Mouse (Mus musculus) limb, embryonic 14.5 days (tissue): ENCODE measurements around the gene Ppil6. TPM values are rescaled to one million over a fixed set of nuclear protein-coding genes. Genes with fewer than 3 reads are reported as not detected.

Experiments used
- ATAC-seq: fragments of 200-750 bp; cut with Nextera tagmentation; 2 replicates; pipeline ENCODE4 v1.8.0; 2017; ENCODE audit warnings: low read depth, moderate number of reproducible peaks, moderate TSS enrichment; ENCODE audit not compliant: low FRiP score
- DNase-seq: peaks from one replicate; pipeline ENCODE4 v3.0.0-alpha.2; 2015; ENCODE audit warnings: low spot score
- H3K27ac ChIP-seq: fragments of 300-500 bp; sonication (generic); replicated peaks from 2 replicates; pipeline ENCODE4 v1.5.1; 2014; ENCODE audit warnings: low read depth, mild to moderate bottlenecking, low read length, moderate library complexity, mixed read lengths
- H3K27me3 ChIP-seq: fragments of 300-500 bp; sonication (generic); 2 replicates; pipeline ENCODE4 v1.6.1; 2014; ENCODE audit warnings: low read length, mixed read lengths; ENCODE audit not compliant: control insufficient read depth, insufficient read depth
- H3K36me3 ChIP-seq: fragments of 300-500 bp; sonication (generic); 2 replicates; pipeline ENCODE4 v1.6.1; 2014; ENCODE audit warnings: mild to moderate bottlenecking, low read length, moderate library complexity, mixed read lengths; ENCODE audit not compliant: control insufficient read depth, insufficient read depth
- H3K4me1 ChIP-seq: fragments of 300-500 bp; sonication (generic); 2 replicates; pipeline ENCODE4 v1.6.1; 2014; ENCODE audit warnings: antibody characterized with exemption, low read length, mixed read lengths; ENCODE audit not compliant: control insufficient read depth, insufficient read depth
- H3K4me2 ChIP-seq: fragments of 300-500 bp; sonication (generic); replicated peaks from 2 replicates; pipeline ENCODE4 v1.6.1; 2014; ENCODE audit warnings: low read depth, mild to moderate bottlenecking, low read length, moderate library complexity; ENCODE audit not compliant: severe bottlenecking
- H3K4me3 ChIP-seq: fragments of 300-500 bp; sonication (generic); replicated peaks from 2 replicates; pipeline ENCODE4 v1.5.1; 2014; ENCODE audit warnings: low read length
- H3K9ac ChIP-seq: fragments of 300-500 bp; sonication (generic); 2 replicates; pipeline ENCODE4 v1.6.1; 2014; ENCODE audit warnings: mild to moderate bottlenecking, low read depth, low read length, moderate library complexity; ENCODE audit not compliant: severe bottlenecking
- H3K9me3 ChIP-seq: fragments of 300-500 bp; sonication (generic); 2 replicates; pipeline ENCODE4 v1.6.1; 2016; ENCODE audit warnings: low read length; ENCODE audit not compliant: control insufficient read depth
- POLR2A ChIP-seq: fragments of 200-500 bp; IDR thresholded peaks from 2 replicates; pipeline ENCODE4 v1.8.0; 2012; ENCODE audit warnings: inconsistent platforms, mild to moderate bottlenecking, moderate library complexity, borderline replicate concordance; ENCODE audit not compliant: insufficient read depth, insufficient read length; ENCODE audit errors: extremely low read depth
- WGBS: fragments of 180-500 bp; shearing (Covaris S2); extraction: QIAGEN DNeasy Blood & Tissue Kit; methylation state at CpG from one replicate; pipeline ENCODE4 v1.1.7; 2014; 5-methylcytosine and 5-hydroxymethylcytosine counted together
- polyA plus RNA-seq, 2 experiments: library from polyadenylated mRNA; depleted of rRNA in 1 of 2; stranded (reverse) in 1 of 2; unstranded in 1 of 2; fragments of >200 nt; fragmentation: Nextera tagmentation in 1 of 2; extraction: Ambion mirVana in 1 of 2; gene quantifications; 2 replicates each; pipeline versions ENCODE4 v1.2.1 to v1.2.3; 2012 to 2014

Ppil6 gene
- polyA plus RNA-seq, 2 experiments: 0.52 to 0.58 TPM

GRCm38 (mm10) chr10:41545224-41545755 is 55.1 kb downstream of the Ppil6 start:
- H3K9ac ChIP-seq: no peak overlapping the region

GRCm38 (mm10) chr10:41546396-41547165 is 56.3 kb downstream of the Ppil6 start:
- TF ChIP-seq POLR2A: no peak
- Histone ChIP-seq H3K27me3 (no peaks in the 10 kb centered on the region), H3K4me2 (no peak overlapping the region), H3K36me3 (no peaks in the 10 kb centered on the region), H3K9ac (no peak overlapping the region), H3K4me3 (no peak overlapping the region), H3K4me1 (peaks cover 11% of the 10 kb centered on the region), H3K27ac (no peak overlapping the region), H3K9me3 (peaks cover 7% of the 10 kb centered on the region)
- ATAC-seq (no peak), DNase-seq (no peak)
- 48% methylated on average over 13 of the region's 13 CpGs for WGBS

More at GRCm38 (mm10) chr10:41545224-41545755, 55.1 kb downstream of the Ppil6 start:
- no peak overlapping the region for H3K27ac ChIP-seq
- H3K4me2 ChIP-seq: no peak overlapping the region
- H3K27me3 ChIP-seq: no peaks in the 10 kb centered on the region
- peaks cover 7% of the 10 kb centered on the region for H3K9me3 ChIP-seq
- no peaks in the 10 kb centered on the region for H3K36me3 ChIP-seq
- no peak for TF ChIP-seq POLR2A
- ATAC-seq: no peak
- 0 out of 2 replicates have a peak, but pooled peaks cover 3% of the 10 kb centered on the region for H3K4me1 ChIP-seq
- no peak overlapping the region for H3K4me3 ChIP-seq
- no peak for DNase-seq
- 55% methylated on average over 7 of the region's 7 CpGs for WGBS

- no peak for TF ChIP-seq POLR2A
- Histone ChIP-seq H3K27ac (peak overlapping the region; percentile 20; the same call in 1 of the 2 replicates), H3K9me3 (peaks cover 7% of the 10 kb centered on the region), H3K4me3 (no peak overlapping the region), H3K27me3 (no peaks in the 10 kb centered on the region), H3K4me2 (no peak overlapping the region), H3K36me3 (no peaks in the 10 kb centered on the region), H3K4me1 (peaks cover 30% of the 10 kb centered on the region), H3K9ac (no peak overlapping the region)
- whole genome bisulfite sequencing: 55% methylated on average over 7 of the region's 7 CpGs
- DNase-seq (no peak), ATAC-seq (no peak)
Measured at GRCm38 (mm10) chr10:41550711-41551110, 60.5 kb downstream of the Ppil6 start.

- no peak overlapping the region for H3K4me3 ChIP-seq
- whole genome bisulfite sequencing: 22% methylated on average over 3 of the region's 3 CpGs
- no peaks in the 10 kb centered on the region for H3K36me3 ChIP-seq
- H3K4me1 ChIP-seq: peaks cover 26% of the 10 kb centered on the region
- H3K9ac ChIP-seq: no peak overlapping the region
- TF ChIP-seq POLR2A: no peak
- no peaks in the 10 kb centered on the region for H3K27me3 ChIP-seq
- H3K27ac ChIP-seq: peak overlapping the region; percentile 21; the same call in 1 of the 2 replicates
- no peak overlapping the region for H3K4me2 ChIP-seq
- DNase-seq (no peak), ATAC-seq (no peak)
- peaks cover 7% of the 10 kb centered on the region for H3K9me3 ChIP-seq
Measured at GRCm38 (mm10) chr10:41552319-41552718, 62.1 kb downstream of the Ppil6 start.

- Histone ChIP-seq H3K27me3 (no peaks in the 10 kb centered on the region), H3K27ac (peak overlapping the region; percentile 21), H3K4me2 (no peak overlapping the region), H3K36me3 (no peaks in the 10 kb centered on the region), H3K9me3 (peaks cover 7% of the 10 kb centered on the region), H3K4me1 (peaks cover 26% of the 10 kb centered on the region), H3K9ac (0 out of 2 replicates have a peak overlapping the region, but pooled peaks have one; percentile 16), H3K4me3 (no peak overlapping the region)
- TF ChIP-seq POLR2A: no peak
- ATAC-seq (peak; percentile 86), DNase-seq (peak; percentile 46)
- WGBS: 23% methylated on average over 14 of the region's 14 CpGs
Measured at GRCm38 (mm10) chr10:41552847-41553589, 62.8 kb downstream of the Ppil6 start.
